Mouse (Mus musculus): ENCODE measurements at regions not wholly inside any gene's neighbourhood (a gene's known extent, or its start where the extent isn't known, plus 50 kb on each side); places are given as distances from the start of the nearest gene placed in this dataset.

DNA sequence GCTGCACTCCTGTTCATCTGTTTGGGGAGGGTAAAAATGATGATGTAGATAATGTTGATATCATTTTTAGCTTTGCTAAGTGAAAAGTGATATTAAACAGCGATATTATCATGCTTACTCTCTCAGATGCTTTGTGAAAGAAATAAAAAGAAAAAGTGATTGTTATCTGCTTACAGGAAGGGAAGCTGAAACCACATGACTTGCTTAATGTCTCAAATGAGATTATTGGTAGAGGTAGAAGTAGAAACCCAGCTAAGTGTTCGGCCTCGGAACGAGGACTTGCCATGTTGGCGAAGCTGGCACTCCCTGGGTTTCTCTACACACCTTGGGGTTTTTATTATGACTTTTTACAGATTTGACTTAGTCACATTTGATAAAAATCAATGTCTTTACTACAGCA lies 200.1 kb upstream of the Tank start:
- intact Hi-C loops (cut with DNase I), result no loop called here
- DNase-seq, result no peak

DNA sequence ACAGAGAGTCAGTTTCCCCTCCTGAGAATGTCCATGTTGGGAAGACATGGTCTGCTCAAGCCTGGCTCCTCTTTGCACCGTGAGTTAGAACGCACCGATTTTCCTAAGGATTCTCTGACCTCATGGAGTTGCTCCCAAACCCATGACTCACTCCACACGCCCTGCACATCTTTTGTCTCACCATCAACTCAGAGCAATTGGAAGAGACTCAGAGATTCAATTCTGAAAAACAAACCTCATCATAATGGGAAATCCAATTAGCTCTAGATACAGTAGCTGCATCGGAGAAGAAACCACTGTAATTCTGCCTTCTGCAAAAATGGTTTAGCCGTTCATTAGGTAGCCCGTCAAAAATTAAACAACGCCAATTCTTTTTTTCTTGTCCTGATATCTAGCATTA lies 200.6 kb upstream of the Tank start:
- intact Hi-C loops (cut with DNase I), result no loop called here
- DNase-seq, result no peak

DNA sequence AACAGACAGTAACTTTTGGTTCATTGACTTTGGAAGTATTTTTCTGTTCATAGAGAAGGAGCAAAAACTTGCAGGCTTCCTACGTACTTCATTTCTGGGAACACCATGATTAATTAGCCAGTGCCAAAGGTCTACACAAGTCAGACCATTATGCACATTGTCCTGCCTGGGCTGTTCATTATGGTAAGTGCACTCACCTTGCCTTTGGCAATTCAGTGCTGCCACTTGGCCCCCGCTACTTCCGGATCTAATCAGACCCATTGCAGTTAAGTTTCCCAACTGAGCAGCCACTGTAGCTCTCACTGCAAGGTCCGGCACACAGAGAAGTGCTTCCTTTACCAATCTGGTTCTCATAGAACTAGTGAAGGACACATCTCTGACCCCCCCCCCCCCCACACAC lies 215.8 kb upstream of the Tank start:
- no peak for DNase-seq
- intact Hi-C loops (cut with DNase I), result no loop called here

DNA sequence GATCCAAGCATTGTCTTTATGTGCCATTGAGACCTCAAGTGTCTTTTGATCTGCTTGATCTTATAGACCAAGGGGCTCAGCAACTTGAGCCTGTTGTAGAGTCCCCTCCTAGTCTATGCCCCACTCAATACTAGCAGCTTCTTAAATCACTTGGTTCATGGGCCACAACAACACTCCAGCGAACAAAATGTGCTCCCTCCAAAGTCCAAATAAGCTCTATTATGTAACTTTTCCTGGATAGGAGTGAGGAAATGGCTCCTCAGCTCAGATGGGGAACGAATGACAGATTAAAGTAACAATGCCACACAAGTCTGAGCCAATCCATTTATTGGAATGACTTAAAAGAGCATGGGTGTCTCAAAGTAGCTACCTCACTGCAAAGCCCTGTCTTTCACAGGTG lies 217.0 kb upstream of the Tank start:
- intact Hi-C loops (cut with DNase I), result no loop called here
- DNase-seq, result no peak

DNA sequence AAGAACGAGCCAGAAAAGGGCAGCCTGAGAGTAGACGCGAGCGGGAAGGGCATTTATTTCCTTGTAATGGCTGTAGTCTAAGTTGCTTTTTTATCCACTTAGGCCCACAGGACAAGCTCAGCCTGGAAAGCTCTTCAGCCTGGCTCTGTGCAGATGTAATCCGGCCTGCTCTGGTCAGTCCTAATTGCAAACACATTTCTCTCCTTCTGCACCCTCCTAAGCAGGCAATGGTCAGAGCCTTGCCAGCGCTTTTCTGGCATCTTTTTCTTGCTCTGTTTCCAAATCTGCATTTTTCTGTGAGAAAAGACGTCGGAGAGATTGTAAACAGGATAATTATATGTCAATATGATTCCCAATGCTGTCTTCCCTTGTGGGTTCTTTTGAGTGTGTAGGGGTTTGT lies 224.3 kb upstream of the Tank start:
- intact Hi-C loops (cut with DNase I), result no loop called here
- DNase-seq, result peak in 1 of 2 experiments; percentile 60

DNA sequence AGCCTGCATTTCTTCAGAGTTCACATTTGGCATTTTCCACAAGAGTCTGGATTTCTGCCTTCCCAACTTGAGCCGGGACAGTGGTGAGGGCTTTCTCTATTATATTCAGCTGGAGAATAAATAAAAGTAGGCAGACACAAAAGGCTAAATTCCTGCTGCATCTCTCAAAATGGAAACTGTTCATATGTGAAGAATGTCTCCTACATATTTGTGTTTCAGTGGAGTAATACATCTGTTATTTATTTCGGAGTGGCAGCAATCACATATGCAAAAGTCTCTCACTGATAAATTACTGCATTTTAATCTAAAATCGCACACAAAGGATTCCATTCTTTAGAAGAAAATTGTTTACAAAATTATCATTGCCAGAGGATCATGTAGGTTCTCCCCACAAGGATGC lies 230.9 kb upstream of the Tank start:
- intact Hi-C loops (cut with DNase I), result no loop called here
- no peak for DNase-seq

DNA sequence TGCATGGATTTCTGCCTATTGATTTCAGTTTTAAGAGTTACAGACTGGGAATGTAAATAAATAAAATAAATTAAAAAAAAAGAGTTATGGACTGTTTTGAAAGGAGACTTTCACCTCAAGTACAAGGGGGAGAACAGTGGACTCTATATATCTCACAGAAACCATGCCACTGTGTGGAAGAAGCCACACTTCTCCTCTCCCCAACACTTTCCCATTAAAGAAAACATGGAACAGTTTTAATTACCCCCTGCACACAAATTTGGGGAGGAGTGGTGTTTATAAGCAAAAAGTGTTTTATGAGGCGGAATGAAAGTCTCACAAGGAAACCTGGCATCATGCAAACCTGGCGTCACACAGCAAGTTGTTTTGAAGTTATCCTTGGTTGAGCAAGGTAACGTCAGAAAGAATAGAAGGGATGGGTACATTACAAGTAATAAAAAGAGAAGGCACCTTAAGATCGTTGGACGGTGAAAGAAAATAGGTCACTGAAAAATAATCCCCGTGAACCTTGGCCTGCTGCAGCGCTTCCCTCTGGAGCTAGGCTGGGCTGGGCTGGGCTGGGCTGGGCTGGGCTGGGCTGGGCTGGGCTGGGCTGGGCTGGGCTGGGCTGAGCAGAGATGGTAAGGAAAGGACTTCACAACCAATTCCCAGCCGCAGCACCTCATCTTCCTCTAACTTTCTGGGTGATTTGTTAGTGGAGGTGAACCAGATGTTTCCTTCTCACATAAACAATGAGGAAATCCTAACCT lies 232.2 kb upstream of the Tank start:
- DNase-seq, result no peak
- intact Hi-C loops (cut with DNase I), result no loop called here

DNA sequence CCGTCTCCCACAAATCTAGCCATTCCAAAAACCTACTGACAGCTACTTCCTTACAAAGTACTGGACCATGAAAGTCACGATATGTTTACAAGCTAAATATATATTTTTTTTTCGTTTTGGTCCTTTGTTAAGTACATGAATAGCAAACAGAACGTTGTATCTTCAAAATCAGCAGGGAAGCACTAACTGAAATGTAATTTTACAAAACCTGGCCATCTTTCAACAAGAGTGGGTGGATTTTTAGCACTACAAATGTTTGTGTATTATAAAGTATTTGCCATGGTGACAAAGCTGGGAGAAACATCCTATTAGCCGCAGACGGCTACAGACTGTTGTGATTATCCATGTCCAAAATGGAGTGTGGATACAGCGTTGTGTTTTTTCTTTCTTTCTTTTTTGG lies 233.1 kb upstream of the Tank start:
- intact Hi-C loops (cut with DNase I), result no loop called here
- DNase-seq, result no peak

DNA sequence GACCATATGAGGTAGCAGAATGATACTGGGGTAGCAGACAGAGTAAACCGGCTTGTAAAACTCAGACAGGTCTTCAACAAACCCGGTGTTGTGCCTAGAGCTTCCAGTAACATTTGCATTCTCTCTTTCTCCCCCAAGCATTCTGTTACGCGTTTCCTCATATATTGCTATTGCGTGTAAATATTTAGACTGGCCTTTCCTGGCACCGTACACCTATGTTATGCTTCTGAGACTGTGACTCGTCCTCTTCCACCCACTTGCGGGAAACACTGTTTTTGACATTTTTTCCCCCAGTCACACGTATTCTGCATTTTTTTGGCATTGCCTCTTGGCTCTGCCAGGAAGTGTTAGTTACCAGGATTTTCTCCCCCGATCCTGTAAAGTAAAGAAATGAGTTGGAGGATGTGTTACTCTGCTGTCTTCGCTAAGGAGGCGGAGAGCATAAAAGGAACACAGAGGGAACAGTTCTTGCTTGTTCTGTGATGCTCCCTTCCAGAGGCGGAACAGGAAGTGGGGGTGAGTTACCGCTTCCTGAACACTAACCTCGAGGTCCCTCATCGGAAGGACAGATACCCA lies 233.7 kb upstream of the Tank start:
- intact Hi-C loops (cut with DNase I), result no loop called here
- no peak for DNase-seq

DNA sequence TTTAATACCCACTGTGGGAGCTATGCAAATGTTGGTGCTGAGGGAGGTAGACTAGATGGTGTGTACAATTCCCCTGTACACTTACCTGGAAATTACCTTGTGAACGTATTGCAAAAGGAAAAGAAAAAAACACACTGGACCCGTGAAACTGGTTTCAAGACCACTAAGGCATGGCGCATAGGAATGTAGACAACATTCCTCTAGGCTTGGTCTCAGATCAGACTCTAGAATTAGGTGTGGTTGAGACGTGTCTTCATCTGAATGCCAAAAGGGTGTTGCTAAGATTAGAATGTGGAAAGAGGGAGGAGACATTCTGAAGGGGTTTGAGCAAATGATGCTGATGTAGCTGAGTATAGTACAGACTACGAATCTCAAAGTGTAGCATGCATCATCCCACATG lies 237.1 kb upstream of the Tank start:
- intact Hi-C loops (cut with DNase I), result no loop called here
- no peak for DNase-seq

DNA sequence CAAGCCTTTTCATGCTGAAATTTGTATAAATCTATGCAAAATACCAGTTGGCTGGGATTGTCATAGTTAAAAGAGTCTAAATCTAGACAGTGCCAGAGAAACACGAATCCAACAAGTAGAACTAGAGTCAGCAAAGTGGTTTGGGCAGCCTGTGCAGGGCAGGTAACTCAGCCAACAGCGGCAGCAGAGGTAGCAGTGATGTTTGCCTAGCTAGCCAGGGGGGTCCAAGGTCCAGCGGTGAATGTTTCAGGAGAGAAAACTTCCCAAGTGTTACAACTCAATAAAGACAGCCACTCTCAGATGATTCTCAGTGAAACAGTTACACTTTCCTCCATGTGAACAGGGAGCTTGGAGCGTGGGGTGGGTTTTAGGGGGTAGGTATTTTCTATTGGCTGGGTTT lies 259.2 kb upstream of the Tank start:
- no peak for DNase-seq

DNA sequence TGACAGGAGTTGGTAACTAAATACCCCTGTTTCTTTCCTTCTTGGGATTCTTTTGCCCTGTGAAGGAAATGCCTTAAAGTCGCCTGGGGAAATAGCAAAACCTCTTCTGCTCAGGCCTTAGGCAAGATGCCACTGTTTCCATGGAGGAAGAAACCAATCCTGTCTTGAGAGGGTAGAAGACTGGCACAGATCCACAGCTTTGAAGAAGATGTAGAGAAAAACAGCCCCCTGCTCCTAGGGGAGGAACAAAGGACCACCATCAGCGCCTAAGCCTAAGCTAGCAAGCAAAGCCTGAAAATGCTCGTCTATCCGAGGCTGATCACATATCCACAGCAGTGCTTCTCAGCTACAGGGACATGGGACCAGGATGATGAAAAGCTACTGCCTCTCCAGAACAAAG lies 268.0 kb upstream of the Tank start:
- intact Hi-C loops (cut with DNase I), result no loop called here
- no peak for DNase-seq

More for the DNA sequence above, 259.2 kb upstream of the Tank start:
- intact Hi-C loops (cut with DNase I), result no loop called here

DNA sequence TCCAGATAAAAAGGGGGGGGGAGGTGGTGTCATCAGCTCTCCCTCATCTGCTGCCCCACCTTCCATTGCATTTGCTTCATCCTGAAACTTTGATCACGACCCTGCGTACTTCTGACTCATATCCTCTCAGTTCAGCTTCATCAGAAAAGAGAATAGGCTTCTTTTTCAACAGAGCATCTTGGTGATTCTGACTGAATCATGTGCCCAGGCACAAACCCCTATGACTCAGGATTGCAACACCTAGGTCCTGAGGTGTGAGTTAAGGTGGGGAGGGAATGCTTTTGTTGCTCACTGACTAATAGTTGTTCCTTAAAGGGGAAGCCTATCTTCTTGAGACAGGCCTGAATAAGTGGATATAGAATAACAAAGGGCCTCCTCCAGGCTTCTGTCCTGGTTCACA lies 269.2 kb upstream of the Tank start:
- DNase-seq, result no peak
- intact Hi-C loops (cut with DNase I), result no loop called here

DNA sequence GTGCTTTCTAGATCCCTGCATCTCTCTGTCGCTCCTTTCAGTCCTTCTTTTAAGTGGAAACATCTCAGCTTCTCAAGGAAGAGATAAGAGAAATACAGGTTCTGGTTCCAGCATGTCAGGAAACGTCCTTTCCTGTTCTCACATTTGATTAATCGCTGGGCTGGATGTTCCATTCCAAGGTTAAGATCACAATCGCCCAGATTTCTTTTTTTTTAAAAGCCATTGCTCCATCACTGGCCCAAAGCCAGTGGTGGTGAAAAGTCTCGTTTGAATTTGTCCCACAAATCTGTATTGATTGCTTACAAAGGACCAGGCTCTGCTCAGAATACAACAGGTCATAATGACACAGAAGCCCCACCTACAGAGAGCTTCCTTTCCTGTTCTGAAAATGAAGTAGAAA lies 281.2 kb upstream of the Tank start:
- intact Hi-C loops (cut with DNase I), result no loop called here
- DNase-seq, result no peak

DNA sequence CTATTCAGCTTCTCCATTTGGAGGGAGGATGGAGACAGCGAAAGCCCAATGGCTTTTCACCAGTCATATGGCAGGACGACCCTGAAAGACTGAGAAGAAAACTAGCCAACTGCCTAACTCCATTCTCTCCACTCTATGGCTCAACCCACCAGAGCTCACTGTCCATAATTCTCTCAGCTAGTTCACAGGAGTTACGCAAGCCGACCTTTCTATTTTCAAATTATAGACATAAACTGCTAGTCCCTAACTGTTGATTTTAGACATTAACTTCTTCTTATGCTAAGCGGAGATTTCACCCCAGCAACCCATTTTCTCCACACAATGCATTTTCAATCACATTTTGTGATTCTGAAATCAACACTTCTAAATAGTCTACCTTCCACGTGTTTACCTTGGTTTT lies 281.8 kb upstream of the Tank start:
- no peak for DNase-seq
- intact Hi-C loops (cut with DNase I), result no loop called here

DNA sequence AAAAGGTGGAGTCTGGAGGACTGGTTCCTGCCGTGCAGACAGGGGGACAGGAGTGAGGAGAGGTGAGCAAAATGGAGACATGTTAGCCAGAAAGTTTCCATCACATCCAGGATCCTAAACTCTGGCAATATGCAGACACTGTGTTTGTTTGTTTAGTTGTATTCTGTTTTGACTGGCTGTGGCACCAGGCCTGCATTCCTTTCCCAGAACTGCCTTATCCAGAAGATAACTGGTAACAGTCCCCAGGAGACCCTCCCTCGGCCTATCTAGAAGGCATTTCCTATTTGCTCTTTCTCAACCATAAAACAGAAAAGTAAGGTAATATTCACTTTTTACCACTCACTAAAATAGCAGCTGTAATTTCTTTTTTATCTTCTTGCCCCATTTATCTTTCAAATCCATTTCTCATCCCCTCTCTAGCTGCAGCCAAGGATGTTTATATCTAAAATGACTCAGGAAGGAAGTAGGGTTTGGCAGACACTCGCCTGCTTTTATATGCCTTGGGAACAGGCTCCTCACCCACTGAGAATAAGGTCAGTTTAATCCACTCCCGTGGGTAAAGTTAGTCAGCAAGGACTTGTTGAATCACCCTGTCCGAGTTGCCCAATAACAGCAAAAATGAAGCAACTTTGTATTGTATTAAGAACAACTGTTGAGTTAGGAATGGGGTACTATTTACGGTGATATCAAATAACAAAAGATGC lies 283.0 kb upstream of the Tank start:
- intact Hi-C loops (cut with DNase I), result no loop called here
- peak in 1 of 2 experiments; percentile 21 for DNase-seq

DNA sequence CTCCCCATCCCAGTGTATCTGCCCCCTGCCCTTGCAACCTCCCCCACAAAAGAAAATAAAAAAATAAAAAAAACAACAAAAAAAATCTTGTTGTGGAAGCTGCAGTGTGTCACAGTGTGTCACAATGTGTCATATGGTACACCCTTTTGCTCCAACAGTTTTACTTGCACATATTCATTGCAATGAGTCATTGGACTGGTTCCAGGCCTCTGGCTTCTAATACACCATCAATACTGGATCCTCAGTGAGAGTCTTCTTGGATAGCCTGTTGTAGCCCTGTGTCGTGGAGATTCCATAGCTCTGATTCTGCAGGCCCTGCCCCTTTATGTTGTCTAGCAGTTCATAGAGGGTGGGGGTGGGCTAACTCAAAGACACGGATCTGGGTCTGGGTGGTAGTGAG lies 290.1 kb upstream of the Tank start:
- intact Hi-C loops (cut with DNase I), result no loop called here
- no peak for DNase-seq

DNA sequence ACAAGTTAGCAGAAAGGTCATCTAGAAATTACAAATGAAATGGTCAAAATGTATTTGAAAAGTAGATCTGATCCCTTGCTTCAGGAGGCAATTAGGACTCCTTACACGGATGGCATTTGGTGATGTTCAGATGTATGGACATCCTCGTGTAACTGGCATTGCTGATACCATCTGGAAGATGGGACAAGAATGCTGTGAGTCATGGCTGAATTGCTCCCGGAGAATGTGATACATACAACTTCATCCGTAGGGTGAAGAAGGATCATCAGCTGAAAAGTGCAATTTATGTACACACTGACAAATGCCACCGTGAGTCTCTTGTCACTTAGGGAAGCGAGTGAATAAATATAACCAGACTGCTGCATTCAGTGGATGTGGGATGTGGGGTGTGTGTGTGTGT lies 293.7 kb upstream of the Tank start:
- DNase-seq, result no peak
- intact Hi-C loops (cut with DNase I), result no loop called here

DNA sequence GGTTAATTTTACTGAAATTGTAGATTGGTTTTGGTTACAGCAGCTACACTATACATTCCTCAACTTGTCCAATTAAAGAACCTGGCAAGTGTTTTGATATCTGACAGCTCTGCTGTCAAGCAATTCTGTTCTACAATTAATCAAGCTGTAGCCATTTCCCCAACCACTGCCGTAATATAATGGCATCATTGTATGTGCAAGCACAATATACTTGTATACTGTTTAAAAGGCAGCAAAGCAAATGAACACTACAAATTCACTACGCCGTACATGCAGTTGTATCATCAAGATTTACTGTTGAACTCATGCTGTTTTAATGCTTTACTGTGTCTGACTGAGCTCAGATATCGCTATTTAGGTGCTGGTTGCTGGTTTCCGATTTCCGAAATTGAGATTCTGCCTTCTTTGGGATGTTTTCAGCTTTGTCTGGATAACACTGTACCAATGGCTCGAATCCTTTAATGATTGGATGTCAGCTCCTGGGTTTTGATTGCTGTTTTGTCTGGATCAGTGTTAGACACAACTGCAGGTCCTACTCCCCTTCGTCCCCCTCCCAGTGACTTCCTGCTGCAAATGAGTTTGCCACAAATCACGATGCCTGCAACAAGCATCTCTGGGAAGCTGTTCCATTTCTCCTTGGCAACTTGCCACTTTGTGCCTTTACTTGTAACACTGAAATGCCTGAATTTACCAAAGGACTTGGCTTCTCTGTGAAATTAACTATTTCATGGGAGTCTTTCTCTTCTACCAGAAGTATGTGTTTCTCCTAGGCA lies 294.4 kb upstream of the Tank start:
- no peak for DNase-seq
- intact Hi-C loops (cut with DNase I), result no loop called here

DNA sequence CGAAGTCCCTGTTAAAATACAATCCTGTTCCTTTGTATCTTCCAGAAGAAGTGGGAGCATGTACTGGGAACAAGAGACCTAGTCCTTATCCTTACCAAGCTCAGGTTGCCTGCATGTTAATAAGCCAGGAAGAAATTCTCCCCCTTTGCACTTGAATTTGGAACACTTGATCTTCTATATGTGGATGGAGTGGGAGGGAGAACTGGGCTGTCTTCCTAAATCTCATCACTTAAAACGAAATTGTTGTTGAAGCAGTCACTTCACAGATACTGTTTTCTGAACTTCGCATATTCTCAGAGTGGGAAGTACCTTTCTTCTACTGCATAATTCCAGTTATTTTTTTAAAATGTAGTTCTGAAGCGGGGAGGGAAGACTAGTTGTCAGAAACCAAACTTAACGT lies 305.7 kb upstream of the Tank start:
- intact Hi-C loops (cut with DNase I), result no loop called here
- DNase-seq, result no peak

DNA sequence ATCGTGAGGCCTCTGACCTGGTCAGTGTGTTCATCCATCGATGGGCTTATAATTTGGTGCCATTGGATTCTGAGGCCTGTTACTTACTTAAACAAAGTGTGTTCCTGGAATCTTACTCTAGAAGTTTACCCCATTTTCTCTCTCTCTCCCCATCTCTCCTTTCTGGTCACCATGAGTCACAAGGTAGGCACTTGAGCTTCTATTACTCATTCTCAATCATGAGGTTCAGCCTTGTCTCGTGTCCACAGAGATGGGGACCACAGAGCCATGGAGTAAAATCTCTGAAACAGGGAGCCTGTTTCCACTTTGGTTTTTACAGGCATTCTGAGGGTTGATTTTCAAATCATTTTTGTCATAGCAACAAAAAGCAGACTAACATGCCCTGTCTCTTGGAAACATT lies 304.7 kb upstream of the Rbms1 start:
- DNase-seq, result no peak
- intact Hi-C loops (cut with DNase I), result no loop called here
